Mouse (Mus musculus) spleen, adult 2 months (tissue): ENCODE measurements around the gene Whamm. TPM values are rescaled to one million over a fixed set of nuclear protein-coding genes. Genes with fewer than 3 reads are reported as not detected.
A peak's percentile ranks its signal among the peaks of the same experiment; 100 is the strongest.

ENCODE experiments used
- DNase-seq, 2 experiments: peaks; one replicate each; pipeline versions ENCODE4 v3.0.0 to v3.0.0-alpha.2; 2012 to 2021; ENCODE audit warnings: low spot score in 2 of 2, low read depth in 1 of 2
- H3K27ac ChIP-seq: fragments of 200-500 bp; 2 replicates; pipeline ENCODE4 v1.5.1; 2012; ENCODE audit warnings: low read length, inconsistent platforms; ENCODE audit not compliant: insufficient read depth
- H3K27me3 ChIP-seq: fragments of 200-500 bp; 2 replicates; pipeline ENCODE4 v1.6.1; 2012; ENCODE audit warnings: mild to moderate bottlenecking, moderate library complexity, low read length, inconsistent platforms; ENCODE audit not compliant: control insufficient read depth, insufficient read depth
- H3K36me3 ChIP-seq: fragments of 200-500 bp; 2 replicates; pipeline ENCODE4 v1.6.1; 2012; ENCODE audit warnings: mild to moderate bottlenecking, low read length, inconsistent platforms; ENCODE audit not compliant: control insufficient read depth, insufficient read depth
- H3K4me1 ChIP-seq: fragments of 200-500 bp; 2 replicates; pipeline ENCODE4 v1.6.1; 2011; ENCODE audit warnings: inconsistent platforms; ENCODE audit not compliant: control insufficient read depth, insufficient read depth, insufficient read length
- H3K4me3 ChIP-seq: fragments of 200-500 bp; 2 replicates; pipeline ENCODE4 v1.5.1; 2011; ENCODE audit warnings: mild to moderate bottlenecking, inconsistent platforms; ENCODE audit not compliant: insufficient read depth, insufficient read length; ENCODE audit errors: extremely low read depth
- CTCF ChIP-seq: fragments of 200-500 bp; IDR thresholded peaks from 2 replicates; pipeline ENCODE4 v1.5.1; 2011; ENCODE audit warnings: mild to moderate bottlenecking, inconsistent platforms; ENCODE audit not compliant: insufficient read depth, insufficient read length, insufficient replicate concordance; ENCODE audit errors: extremely low read depth
- POLR2A ChIP-seq: fragments of 200-500 bp; IDR thresholded peaks from 2 replicates; pipeline ENCODE4 v1.6.1; 2011; ENCODE audit warnings: low read depth, low read length, inconsistent platforms
- WGBS: fragments of 180-500 bp; shearing (Covaris S2); methylation state at CpG from one replicate; pipeline ENCODE4 v1.1.7; 2018; 5-methylcytosine and 5-hydroxymethylcytosine counted together
- polyA plus RNA-seq: library from polyadenylated mRNA; depleted of rRNA; stranded (reverse); fragments of >200 nt; gene quantifications from 2 replicates; pipeline ENCODE4 v1.2.3, GENCODE M21; 2012; rRNA removed

Whamm gene
- polyA plus RNA-seq = 21.4 and 34.6 TPM in 2 replicates

- TF ChIP-seq CTCF (no peak), POLR2A (peak; percentile 97)
- H3K27me3 ChIP-seq = no peaks in the 10 kb centered on the region
- H3K4me3 ChIP-seq = peak within 1 kb of the TSS; percentile 83
- peaks cover 5% of the 10 kb centered on the region for H3K36me3 ChIP-seq
- peaks cover 6% of the 10 kb centered on the region for H3K4me1 ChIP-seq
- DNase-seq = peak; percentile 87 to 93
- peak within 1 kb of the TSS; percentile 95 for H3K27ac ChIP-seq
- WGBS = under 1% methylated on average over 79 of the region's 96 CpGs
Measured at GRCm38 (mm10) chr7:81571108-81571940, at the start of gene Whamm. Gene Whamm, plus strand, starts transcription at chr7:81571266.

GRCm38 (mm10) chr7:81523008-81523662, 47.9 kb upstream of the Whamm start:
- H3K27ac ChIP-seq = peak overlapping the region; percentile 93
- H3K4me3 ChIP-seq = peak overlapping the region; percentile 83
- under 1% methylated on average over 31 of the region's 31 CpGs for WGBS
- H3K27me3 ChIP-seq = no peaks in the 10 kb centered on the region
- peak; percentile 83 to 86 for DNase-seq
- peak; percentile 85 for TF ChIP-seq POLR2A
- TF ChIP-seq CTCF = no peak
- H3K36me3 ChIP-seq = peaks cover 3% of the 10 kb centered on the region; the same call in 1 of the 2 replicates
- H3K4me1 ChIP-seq = peaks cover 9% of the 10 kb centered on the region; the same call in 1 of the 2 replicates

GRCm38 (mm10) chr7:81523663-81524017, 47.4 kb upstream of the Whamm start:
- 5% methylated on average over 13 of the region's 13 CpGs for WGBS
- Histone ChIP-seq H3K4me3 (peak overlapping the region; percentile 83), H3K4me1 (peaks cover 9% of the 10 kb centered on the region; the same call in 1 of the 2 replicates), H3K36me3 (peaks cover 3% of the 10 kb centered on the region; the same call in 1 of the 2 replicates), H3K27me3 (no peaks in the 10 kb centered on the region), H3K27ac (peak overlapping the region; percentile 87)
- no peak for DNase-seq
- TF ChIP-seq CTCF = no peak
- TF ChIP-seq POLR2A = no peak

- 81% methylated on average over 8 of the region's 8 CpGs for WGBS
- no peak for DNase-seq
- no peaks in the 10 kb centered on the region for H3K27me3 ChIP-seq
- TF ChIP-seq POLR2A (no peak), CTCF (no peak)
- H3K27ac ChIP-seq = no peak overlapping the region
- peaks cover 7% of the 10 kb centered on the region; the same call in 1 of the 2 replicates for H3K4me1 ChIP-seq
- no peak overlapping the region for H3K4me3 ChIP-seq
- H3K36me3 ChIP-seq = peaks cover 22% of the 10 kb centered on the region
Measured at GRCm38 (mm10) chr7:81528918-81529317, 42.1 kb upstream of the Whamm start.

- Histone ChIP-seq H3K27ac (no peak overlapping the region), H3K36me3 (peaks cover 30% of the 10 kb centered on the region), H3K27me3 (no peaks in the 10 kb centered on the region), H3K4me3 (no peak overlapping the region), H3K4me1 (peaks cover 2% of the 10 kb centered on the region; the same call in 1 of the 2 replicates)
- TF ChIP-seq POLR2A = no peak
- TF ChIP-seq CTCF = no peak
- no peak for DNase-seq
- 93% methylated on average over 1 of the region's 1 CpGs for WGBS
Measured at GRCm38 (mm10) chr7:81531462-81531861, 39.6 kb upstream of the Whamm start.

- H3K36me3 ChIP-seq = peaks cover 21% of the 10 kb centered on the region
- no peak overlapping the region for H3K27ac ChIP-seq
- 95% methylated on average over 4 of the region's 4 CpGs for WGBS
- no peaks in the 10 kb centered on the region for H3K4me1 ChIP-seq
- H3K27me3 ChIP-seq = no peaks in the 10 kb centered on the region
- no peak overlapping the region for H3K4me3 ChIP-seq
- no peak for DNase-seq
- TF ChIP-seq CTCF (no peak), POLR2A (no peak)
Measured at GRCm38 (mm10) chr7:81536478-81536877, 34.6 kb upstream of the Whamm start.
